ENCODE assay signal across 8 mouse cellular contexts in genomic region chr9:50697706-50698041, GRCm38 (mm10). TPM values are rescaled to one million over a fixed set of nuclear protein-coding genes. Genes with fewer than 3 reads are reported as not detected.
DNase-seq lines count a peak whose midpoint lies in the region; ATAC-seq and TF ChIP-seq lines count a peak whose summit lies in the region.

No protein-coding gene starts in this region.

- peak; percentile 76 for DNase-seq in brain, embryonic 18.5 days (ENCODE audit: low read depth, low spot score)
- DNase-seq in forebrain, embryonic 10.5 days (ENCODE audit: extremely low spot score, low spot score), result peak; percentile 67
- peak; percentile 82 for DNase-seq in testis, postnatal 10 days (ENCODE audit: low spot score)

- H3K9me3 ChIP-seq in forebrain, embryonic 10.5 days, result no peaks in the 10 kb centered on the region
- no peaks in the 10 kb centered on the region for H3K9me3 ChIP-seq in heart, embryonic 13.5 days
- no peaks in the 10 kb centered on the region for H3K9me3 ChIP-seq in kidney, embryonic 16.5 days (ENCODE audit: low read length)
- H3K9me3 ChIP-seq in limb, embryonic 15.5 days, result no peaks in the 10 kb centered on the region
- H3K9me3 ChIP-seq in midbrain, embryonic 16.5 days (replicated peaks; ENCODE audit: control insufficient read depth, low read length, poor library complexity, severe bottlenecking), result no peaks in the 10 kb centered on the region

- no peak; the same call in 1 of the 2 replicates for ATAC-seq in heart, embryonic 13.5 days (ENCODE audit: extremely low read depth, insufficient number of reproducible peaks, low FRiP score, low TSS enrichment)
- ATAC-seq in kidney, embryonic 16.5 days (ENCODE audit: low FRiP score, low TSS enrichment), result peak; percentile 66
- ATAC-seq in limb, embryonic 15.5 days (ENCODE audit: insufficient number of reproducible peaks, low FRiP score, low TSS enrichment, low read depth), result no peak; the same call in 1 of the 2 replicates
- peak; percentile 78 for ATAC-seq in midbrain, embryonic 16.5 days

- peak overlapping the region; percentile 99 for H3K4me2 ChIP-seq in heart, embryonic 13.5 days
- peak overlapping the region; percentile 100 for H3K4me2 ChIP-seq in kidney, embryonic 16.5 days (replicated peaks; ENCODE audit: low read depth, low read length)
- H3K4me2 ChIP-seq in limb, embryonic 15.5 days, result peak overlapping the region; percentile 93
- H3K4me2 ChIP-seq in midbrain, embryonic 16.5 days (ENCODE audit: low read length), result peak overlapping the region; percentile 90

- H3K79me2 ChIP-seq in C2C12 (ENCODE audit: control insufficient read depth, insufficient read depth), result no peaks in the 10 kb centered on the region

- no peak for TF ChIP-seq CTCF in C2C12 (IDR thresholded peaks at IDR 0.05; ENCODE audit: control insufficient read depth, insufficient read depth, insufficient read length)

- H3K36me3 ChIP-seq in C2C12 (ENCODE audit: control insufficient read depth, insufficient read depth), result no peaks in the 10 kb centered on the region
- H3K36me3 ChIP-seq in forebrain, embryonic 10.5 days (replicated peaks), result peaks cover 39% of the 10 kb centered on the region
- H3K36me3 ChIP-seq in heart, embryonic 13.5 days, result peaks cover 31% of the 10 kb centered on the region
- no peaks in the 10 kb centered on the region for H3K36me3 ChIP-seq in kidney, embryonic 16.5 days (ENCODE audit: insufficient read depth, low read length)
- peaks cover 24% of the 10 kb centered on the region for H3K36me3 ChIP-seq in limb, embryonic 15.5 days
- peaks cover 4% of the 10 kb centered on the region; the same call in 1 of the 2 replicates for H3K36me3 ChIP-seq in midbrain, embryonic 16.5 days (ENCODE audit: control insufficient read depth, insufficient read depth, low read length)

- peak overlapping the region; percentile 77 for H3K9ac ChIP-seq in heart, embryonic 13.5 days
- peak overlapping the region; percentile 58; the same call in 1 of the 2 replicates for H3K9ac ChIP-seq in kidney, embryonic 16.5 days (replicated peaks; ENCODE audit: low read length)
- no peak overlapping the region; the same call in 1 of the 2 replicates for H3K9ac ChIP-seq in limb, embryonic 15.5 days
- H3K9ac ChIP-seq in midbrain, embryonic 16.5 days (ENCODE audit: low read depth, low read length), result peak overlapping the region; percentile 75

- H3ac ChIP-seq in C2C12 (ENCODE audit: control insufficient read depth, insufficient read length, low read depth), result peak overlapping the region; percentile 71

- no peaks in the 10 kb centered on the region for H3K27me3 ChIP-seq in C2C12 (ENCODE audit: control insufficient read depth, insufficient read depth, insufficient read length)
- peaks cover 46% of the 10 kb centered on the region for H3K27me3 ChIP-seq in forebrain, embryonic 10.5 days (ENCODE audit: poor library complexity, severe bottlenecking)
- H3K27me3 ChIP-seq in heart, embryonic 13.5 days (replicated peaks), result peaks cover 32% of the 10 kb centered on the region
- peaks cover 17% of the 10 kb centered on the region for H3K27me3 ChIP-seq in kidney, embryonic 16.5 days (ENCODE audit: insufficient read depth, low read length)
- peaks cover 8% of the 10 kb centered on the region; the same call in 1 of the 2 replicates for H3K27me3 ChIP-seq in limb, embryonic 15.5 days
- H3K27me3 ChIP-seq in midbrain, embryonic 16.5 days (ENCODE audit: control insufficient read depth, insufficient read depth, low read depth, low read length), result no peaks in the 10 kb centered on the region

- WGBS in forebrain, embryonic 10.5 days, result 3% methylated on average over 12 of the region's 12 CpGs
- under 1% methylated on average over 12 of the region's 12 CpGs for WGBS in heart, embryonic 13.5 days
- WGBS in kidney, embryonic 16.5 days, result 2% methylated on average over 12 of the region's 12 CpGs
- 4% methylated on average over 12 of the region's 12 CpGs for WGBS in limb, embryonic 15.5 days
- WGBS in midbrain, embryonic 16.5 days, result under 1% methylated on average over 12 of the region's 12 CpGs

- H3K4me1 ChIP-seq in forebrain, embryonic 10.5 days, result peaks cover 51% of the 10 kb centered on the region
- H3K4me1 ChIP-seq in heart, embryonic 13.5 days, result peaks cover 37% of the 10 kb centered on the region
- peaks cover 22% of the 10 kb centered on the region for H3K4me1 ChIP-seq in kidney, embryonic 16.5 days (ENCODE audit: insufficient read depth, low read length)
- peaks cover 25% of the 10 kb centered on the region for H3K4me1 ChIP-seq in limb, embryonic 15.5 days
- H3K4me1 ChIP-seq in midbrain, embryonic 16.5 days (ENCODE audit: control insufficient read depth, insufficient read depth, low read length), result peaks cover 16% of the 10 kb centered on the region

- peak overlapping the region; percentile 79 for H3K27ac ChIP-seq in forebrain, embryonic 10.5 days
- no peak overlapping the region for H3K27ac ChIP-seq in heart, embryonic 13.5 days (replicated peaks)
- H3K27ac ChIP-seq in kidney, embryonic 16.5 days (ENCODE audit: low read length), result no peak overlapping the region
- no peak overlapping the region for H3K27ac ChIP-seq in limb, embryonic 15.5 days
- peak overlapping the region; percentile 79 for H3K27ac ChIP-seq in midbrain, embryonic 16.5 days (ENCODE audit: low read length)

- no peak overlapping the region for H3K4me3 ChIP-seq in C2C12 (ENCODE audit: insufficient read depth, poor library complexity, severe bottlenecking)
- H3K4me3 ChIP-seq in forebrain, embryonic 10.5 days, result peak overlapping the region; percentile 66
- peak overlapping the region; percentile 66 for H3K4me3 ChIP-seq in heart, embryonic 13.5 days
- peak overlapping the region; percentile 39 for H3K4me3 ChIP-seq in kidney, embryonic 16.5 days (ENCODE audit: low read length)
- H3K4me3 ChIP-seq in limb, embryonic 15.5 days, result peak overlapping the region; percentile 50
- peak overlapping the region; percentile 69 for H3K4me3 ChIP-seq in midbrain, embryonic 16.5 days (ENCODE audit: low read depth, low read length)

- H3K79me3 ChIP-seq in C2C12 (ENCODE audit: low read depth), result no peaks in the 10 kb centered on the region

TF ChIP-seq in C2C12, 6 proteins besides CTCF, POLR2A, EP300 and RAD21:
- no peak for TF ChIP-seq MYOG (IDR thresholded peaks at IDR 0.05; ENCODE audit: control insufficient read depth, extremely low read depth, insufficient read length)
- no peak for TF ChIP-seq MYOD1 (IDR thresholded peaks at IDR 0.05; ENCODE audit: control insufficient read depth, insufficient read length, low read depth)
- no peak for TF ChIP-seq MAX (IDR thresholded peaks at IDR 0.05)
- TF ChIP-seq CEBPB (IDR thresholded peaks at IDR 0.05; ENCODE audit: low read depth), result no peak
- no peak for TF ChIP-seq FOSL1 (IDR thresholded peaks at IDR 0.05; ENCODE audit: insufficient read depth, low read length, poor library complexity, severe bottlenecking)
- TF ChIP-seq USF1 (IDR thresholded peaks at IDR 0.05; ENCODE audit: low read depth), result no peak

RNA-seq across cellular contexts. Expression of gene Dlat, which starts 38.1 kb away (rescaled TPM):
- polyA plus RNA-seq in C2C12 (2012; fragmentation: generic; extraction: Trizol), result 42.1 TPM
- polyA plus RNA-seq in forebrain, embryonic 10.5 days (2016; fragmentation: Nextera tagmentation; extraction: Ambion mirVana), result 54.0 and 59.0 TPM in 2 replicates
- polyA plus RNA-seq in heart, embryonic 13.5 days (2015; fragmentation: Nextera tagmentation; extraction: Ambion mirVana), result 106 and 116 TPM in 2 replicates
- 64.0 and 67.9 TPM in 2 replicates for polyA plus RNA-seq in kidney, embryonic 16.5 days (2015; fragmentation: Nextera tagmentation; extraction: Ambion mirVana)
- polyA plus RNA-seq in limb, embryonic 15.5 days (2015; fragmentation: Nextera tagmentation; extraction: Ambion mirVana), result 47.7 and 51.6 TPM in 2 replicates
- 47.0 and 54.3 TPM in 2 replicates for polyA plus RNA-seq in midbrain, embryonic 16.5 days (2015; fragmentation: Nextera tagmentation; extraction: Ambion mirVana)

RNA-seq across cellular contexts. Expression of gene Dixdc1, which starts 41.6 kb away (rescaled TPM):
- 1.2 TPM for polyA plus RNA-seq in C2C12 (2012; fragmentation: generic; extraction: Trizol)
- 22.2 and 23.0 TPM in 2 replicates for polyA plus RNA-seq in forebrain, embryonic 10.5 days (2016; fragmentation: Nextera tagmentation; extraction: Ambion mirVana)
- polyA plus RNA-seq in heart, embryonic 13.5 days (2015; fragmentation: Nextera tagmentation; extraction: Ambion mirVana), result 7.5 and 8.1 TPM in 2 replicates
- 7.7 and 8.6 TPM in 2 replicates for polyA plus RNA-seq in kidney, embryonic 16.5 days (2015; fragmentation: Nextera tagmentation; extraction: Ambion mirVana)
- polyA plus RNA-seq in limb, embryonic 15.5 days (2015; fragmentation: Nextera tagmentation; extraction: Ambion mirVana), result 13.9 and 14.1 TPM in 2 replicates
- 37.8 and 41.0 TPM in 2 replicates for polyA plus RNA-seq in midbrain, embryonic 16.5 days (2015; fragmentation: Nextera tagmentation; extraction: Ambion mirVana)

RNA-seq across cellular contexts. Expression of gene 2310030G06Rik, which starts 48.7 kb away (rescaled TPM):
- 1.3 TPM for polyA plus RNA-seq in C2C12 (2012; fragmentation: generic; extraction: Trizol)
- polyA plus RNA-seq in forebrain, embryonic 10.5 days (2016; fragmentation: Nextera tagmentation; extraction: Ambion mirVana), result 2.1 and 2.5 TPM in 2 replicates
- 9.7 and 10.2 TPM in 2 replicates for polyA plus RNA-seq in heart, embryonic 13.5 days (2015; fragmentation: Nextera tagmentation; extraction: Ambion mirVana)
- 12.4 and 13.3 TPM in 2 replicates for polyA plus RNA-seq in kidney, embryonic 16.5 days (2015; fragmentation: Nextera tagmentation; extraction: Ambion mirVana)
- polyA plus RNA-seq in limb, embryonic 15.5 days (2015; fragmentation: Nextera tagmentation; extraction: Ambion mirVana), result 5.6 and 6.7 TPM in 2 replicates
- 1.2 and 2.5 TPM in 2 replicates for polyA plus RNA-seq in midbrain, embryonic 16.5 days (2015; fragmentation: Nextera tagmentation; extraction: Ambion mirVana)

RNA-seq across cellular contexts. Expression of gene Cryab, which starts 53.5 kb away (rescaled TPM):
- 224 TPM for polyA plus RNA-seq in C2C12 (2012; fragmentation: generic; extraction: Trizol)
- polyA plus RNA-seq in forebrain, embryonic 10.5 days (2016; fragmentation: Nextera tagmentation; extraction: Ambion mirVana), result 3.2 and 5.7 TPM in 2 replicates
- 1,022 and 1,124 TPM in 2 replicates for polyA plus RNA-seq in heart, embryonic 13.5 days (2015; fragmentation: Nextera tagmentation; extraction: Ambion mirVana)
- polyA plus RNA-seq in kidney, embryonic 16.5 days (2015; fragmentation: Nextera tagmentation; extraction: Ambion mirVana), result 54.3 and 57.4 TPM in 2 replicates
- polyA plus RNA-seq in limb, embryonic 15.5 days (2015; fragmentation: Nextera tagmentation; extraction: Ambion mirVana), result 123 and 265 TPM in 2 replicates
- 8.1 and 9.1 TPM in 2 replicates for polyA plus RNA-seq in midbrain, embryonic 16.5 days (2015; fragmentation: Nextera tagmentation; extraction: Ambion mirVana)

RNA-seq across cellular contexts. Expression of gene Hspb2, which starts 54.5 kb away (rescaled TPM):
- polyA plus RNA-seq in C2C12 (2012; fragmentation: generic; extraction: Trizol), result 36.4 TPM
- 0.69 and 1.1 TPM in 2 replicates for polyA plus RNA-seq in forebrain, embryonic 10.5 days (2016; fragmentation: Nextera tagmentation; extraction: Ambion mirVana)
- 260 and 319 TPM in 2 replicates for polyA plus RNA-seq in heart, embryonic 13.5 days (2015; fragmentation: Nextera tagmentation; extraction: Ambion mirVana)
- 5.2 and 6.0 TPM in 2 replicates for polyA plus RNA-seq in kidney, embryonic 16.5 days (2015; fragmentation: Nextera tagmentation; extraction: Ambion mirVana)
- polyA plus RNA-seq in limb, embryonic 15.5 days (2015; fragmentation: Nextera tagmentation; extraction: Ambion mirVana), result 39.0 and 104 TPM in 2 replicates
- polyA plus RNA-seq in midbrain, embryonic 16.5 days (2015; fragmentation: Nextera tagmentation; extraction: Ambion mirVana), result 0.84 and 0.91 TPM in 2 replicates

Comparison
In these comparisons a context has a peak if more than half of its experiments do, and no peak if none do; other contexts are left out.
1. H3K27ac ChIP-seq: peak in forebrain, embryonic 10.5 days (single experiment) and midbrain, embryonic 16.5 days (single experiment); none in heart, embryonic 13.5 days (single experiment), kidney, embryonic 16.5 days (single experiment) and limb, embryonic 15.5 days (single experiment).
2. ATAC-seq: peak in kidney, embryonic 16.5 days (single experiment) and midbrain, embryonic 16.5 days (single experiment); none in heart, embryonic 13.5 days (single experiment) and limb, embryonic 15.5 days (single experiment).
3. Peak in every context shown above with its lines, with median percentiles within 50 percentile points of each other: DNase-seq and H3K4me2 ChIP-seq.